Mouse (Mus musculus) ES-E14 (cell line): ENCODE data around the gene Sgms1. TPM values are rescaled to one million over a fixed set of nuclear protein-coding genes. Genes with fewer than 3 reads are reported as not detected.

Experiments used
- DNase-seq: peaks from one replicate; pipeline ENCODE4 v3.0.0-alpha.2; 2013; ENCODE audit warnings: low read depth, low spot score
- H3K27ac ChIP-seq: 2 replicates; pipeline ENCODE4 v1.5.1; 2012; ENCODE audit warnings: low read depth, mild to moderate bottlenecking, low read length, moderate library complexity, mixed read lengths; ENCODE audit not compliant: poor library complexity, insufficient read depth, severe bottlenecking
- H3K36me3 ChIP-seq: 2 replicates; pipeline ENCODE4 v1.6.1; 2012; ENCODE audit warnings: mild to moderate bottlenecking, low read length, moderate library complexity, mixed read lengths; ENCODE audit not compliant: control insufficient read depth, poor library complexity, insufficient read depth, severe bottlenecking
- H3K4me1 ChIP-seq, 2 experiments: fragments of 150-350 bp in 1 of 2; sonication (generic) in 1 of 2; 2 replicates each; pipeline ENCODE4 v1.6.1; 2012; ENCODE audit warnings: low read length in 2 of 2, mild to moderate bottlenecking in 1 of 2, mixed read lengths in 1 of 2; ENCODE audit not compliant: control insufficient read depth in 2 of 2, insufficient read depth in 2 of 2, poor library complexity in 1 of 2
- H3K4me3 ChIP-seq, 2 experiments: fragments of 150-350 bp in 1 of 2; sonication (generic) in 1 of 2; 2 replicates each; pipeline ENCODE4 v1.5.1; 2012; ENCODE audit warnings: low read length in 2 of 2, low read depth in 1 of 2, mild to moderate bottlenecking in 1 of 2, mixed read lengths in 1 of 2; ENCODE audit not compliant: insufficient read depth in 1 of 2, poor library complexity in 1 of 2, severe bottlenecking in 1 of 2
- H3K9ac ChIP-seq: 2 replicates; pipeline ENCODE4 v1.6.1; 2012; ENCODE audit warnings: low read depth, mild to moderate bottlenecking, low read length, mixed read lengths; ENCODE audit not compliant: poor library complexity, insufficient read depth, severe bottlenecking
- H3K9me3 ChIP-seq: fragments of 150-350 bp; sonication (generic); 2 replicates; pipeline ENCODE4 v1.6.1; 2012; ENCODE audit warnings: low read depth, mild to moderate bottlenecking, low read length; ENCODE audit not compliant: control insufficient read depth, insufficient read depth
- CHD2 ChIP-seq: IDR thresholded peaks from 2 replicates; pipeline ENCODE4 v1.6.1; 2014; ENCODE audit warnings: mild to moderate bottlenecking, low read depth, low read length, inconsistent platforms
- HCFC1 ChIP-seq: IDR thresholded peaks from 2 replicates; pipeline ENCODE4 v1.6.1; 2012; ENCODE audit warnings: low read length, inconsistent platforms, borderline replicate concordance; ENCODE audit not compliant: insufficient read depth
- MAFK ChIP-seq: IDR thresholded peaks from 2 replicates; pipeline ENCODE4 v1.6.1; 2014; ENCODE audit warnings: mild to moderate bottlenecking, low read depth, low read length, inconsistent platforms; ENCODE audit not compliant: insufficient read depth
- ZC3H11A ChIP-seq: IDR thresholded peaks from 2 replicates; pipeline ENCODE4 v1.6.1; 2012; ENCODE audit warnings: low read depth, mild to moderate bottlenecking, inconsistent platforms, low read length, borderline replicate concordance
- ZNF384 ChIP-seq: IDR thresholded peaks from 2 replicates; pipeline ENCODE4 v1.6.1; 2012; ENCODE audit warnings: low read depth, low read length, inconsistent platforms
- in situ Hi-C, 2 experiments: fragments of 600-800 bp; cut with MboI; formaldehyde crosslinking; loops; one replicate each; pipeline ENCODE4 v1.15.1; 2025; ENCODE audit warnings: low sequenced_read_pairs in 2 of 2, inconsistent platforms in 1 of 2; ENCODE audit not compliant: unreplicated experiment in 2 of 2
- total RNA-seq: library from RNA; depleted of rRNA; stranded (reverse); fragments of 300-350 nt; gene quantifications from 2 replicates; pipeline ENCODE4 v1.2.3, GENCODE M21; 2012

Gene Sgms1
- total RNA-seq, 1 experiment: 42.5 TPM

- Histone ChIP-seq H3K9me3 (no peaks in the 10 kb centered on the region), H3K36me3 (no peaks in the 10 kb centered on the region), H3K4me1 (peaks cover 2 to 10% of the 10 kb centered on the region in 2 experiments; a peak in 2 of 4 replicates), H3K27ac (no peak overlapping the region), H3K4me3 (no peak overlapping the region), H3K9ac (no peak overlapping the region)
- TF ChIP-seq ZC3H11A (no peak), HCFC1 (no peak), MAFK (no peak), CHD2 (no peak), ZNF384 (no peak)
- in situ Hi-C loops: no loop called here
- no peak for DNase-seq
Measured at GRCm38 (mm10) chr19:32311762-32312161, 77.8 kb downstream of the Sgms1 start.

DNA sequence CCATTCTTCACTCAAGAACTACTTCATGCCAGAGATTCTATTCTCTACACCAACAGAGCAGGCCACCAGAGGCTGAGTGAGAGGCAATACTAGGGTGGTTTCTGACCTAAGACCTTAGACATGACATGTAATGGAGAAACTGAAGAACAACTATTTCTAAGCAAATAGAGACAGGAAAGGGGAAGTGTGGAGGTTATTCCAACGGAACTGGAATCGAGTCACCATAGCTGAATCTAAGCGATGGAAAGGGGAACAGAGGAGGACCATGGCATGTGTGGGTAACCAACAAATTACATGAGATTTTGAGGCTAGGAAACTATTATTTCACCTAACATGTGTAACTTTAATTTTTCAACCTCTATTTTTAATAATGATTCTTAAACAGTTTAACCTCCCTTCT is 78.5 kb downstream of the Sgms1 start:
- Histone ChIP-seq H3K9ac (no peak overlapping the region), H3K4me1 (peaks cover 2 to 10% of the 10 kb centered on the region in 2 experiments; a peak in 2 of 4 replicates), H3K9me3 (no peaks in the 10 kb centered on the region), H3K4me3 (no peak overlapping the region), H3K36me3 (no peaks in the 10 kb centered on the region), H3K27ac (no peak overlapping the region)
- in situ Hi-C loops: no loop called here
- no peak for DNase-seq
- TF ChIP-seq ZC3H11A: no peak
- TF ChIP-seq HCFC1: no peak
- TF ChIP-seq ZNF384: no peak

DNA sequence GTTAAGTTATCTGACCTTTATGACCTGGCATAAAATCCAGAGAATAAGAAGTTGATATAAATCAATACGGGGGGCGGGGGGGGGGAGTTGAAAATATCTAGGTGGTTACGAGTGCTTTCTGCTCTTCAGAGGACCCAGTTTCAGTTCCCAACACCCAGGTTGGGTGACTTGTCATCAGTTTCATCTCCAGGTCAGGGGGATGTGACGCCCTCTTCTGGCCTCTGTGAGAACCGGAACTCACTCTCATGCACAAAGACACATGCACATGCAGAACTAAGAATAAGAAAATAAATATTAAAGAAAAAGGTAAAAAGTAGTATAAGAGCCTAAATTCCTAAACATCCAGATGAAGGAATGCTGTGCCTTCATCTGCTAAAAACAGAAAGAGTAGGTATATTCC is 79.0 kb downstream of the Sgms1 start:
- Histone ChIP-seq H3K4me1 (peaks cover 2 to 10% of the 10 kb centered on the region in 2 experiments; a peak in 2 of 4 replicates), H3K9me3 (no peaks in the 10 kb centered on the region), H3K4me3 (no peak overlapping the region), H3K9ac (no peak overlapping the region), H3K27ac (no peak overlapping the region), H3K36me3 (no peaks in the 10 kb centered on the region)
- in situ Hi-C loops: no loop called here
- DNase-seq: no peak
- TF ChIP-seq MAFK (no peak), ZC3H11A (peak; percentile 34; the same call in 1 of the 2 replicates), CHD2 (no peak)

DNA sequence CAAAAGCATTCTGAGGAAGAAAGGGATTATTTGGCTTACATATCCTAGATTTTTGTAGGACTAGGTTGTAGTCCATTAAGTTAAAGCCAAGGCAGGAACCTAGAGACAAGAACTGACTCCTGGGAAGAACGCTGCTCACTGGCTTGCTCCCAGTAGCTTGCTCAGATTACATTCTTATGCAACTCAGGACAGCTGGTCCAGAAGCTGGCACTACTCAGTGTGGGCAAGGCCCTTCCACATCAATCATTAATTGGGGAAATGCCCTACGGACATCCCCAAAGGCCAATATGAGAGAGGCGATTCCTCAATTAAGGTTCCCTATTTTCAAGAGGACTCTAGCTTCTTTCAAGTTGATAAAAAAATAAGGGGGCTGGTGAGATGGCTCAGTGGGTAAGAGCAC is 80.2 kb downstream of the Sgms1 start:
- H3K9ac ChIP-seq: no peak overlapping the region
- no peak for DNase-seq
- H3K4me3 ChIP-seq: no peak overlapping the region
- H3K36me3 ChIP-seq: no peaks in the 10 kb centered on the region
- TF ChIP-seq CHD2: no peak
- TF ChIP-seq ZNF384: no peak
- H3K9me3 ChIP-seq: no peaks in the 10 kb centered on the region
- no peak overlapping the region for H3K27ac ChIP-seq
- H3K4me1 ChIP-seq: peaks cover 6 to 10% of the 10 kb centered on the region in 2 experiments; a peak in 3 of 4 replicates
- in situ Hi-C loops: no loop called here

- no peak overlapping the region; the same call in 1 of the 2 replicates for H3K27ac ChIP-seq
- peaks cover 9 to 12% of the 10 kb centered on the region in 2 experiments; a peak in 3 of 4 replicates for H3K4me1 ChIP-seq
- H3K4me3 ChIP-seq: no peak overlapping the region
- H3K36me3 ChIP-seq: no peaks in the 10 kb centered on the region
- in situ Hi-C loops: no loop called here
- TF ChIP-seq CHD2 (no peak), ZC3H11A (no peak), MAFK (no peak), HCFC1 (no peak), ZNF384 (no peak)
- no peaks in the 10 kb centered on the region for H3K9me3 ChIP-seq
- DNase-seq: no peak
- no peak overlapping the region for H3K9ac ChIP-seq
Measured at GRCm38 (mm10) chr19:32308311-32308710, 81.2 kb downstream of the Sgms1 start.
